Mouse (Mus musculus) megakaryocyte, embryonic 14.5 days (primary cell): ENCODE data around the gene Foxb1.

Experiments used
- FLI1 ChIP-seq: IDR thresholded peaks from 2 replicates; pipeline ENCODE4 v1.6.1; 2012; ENCODE audit warnings: low read length, inconsistent platforms, mixed read lengths
- GATA1 ChIP-seq: IDR thresholded peaks from 3 replicates; pipeline ENCODE4 v1.6.1; 2012; ENCODE audit warnings: mixed read lengths, low read length, inconsistent platforms, borderline replicate concordance

DNA sequence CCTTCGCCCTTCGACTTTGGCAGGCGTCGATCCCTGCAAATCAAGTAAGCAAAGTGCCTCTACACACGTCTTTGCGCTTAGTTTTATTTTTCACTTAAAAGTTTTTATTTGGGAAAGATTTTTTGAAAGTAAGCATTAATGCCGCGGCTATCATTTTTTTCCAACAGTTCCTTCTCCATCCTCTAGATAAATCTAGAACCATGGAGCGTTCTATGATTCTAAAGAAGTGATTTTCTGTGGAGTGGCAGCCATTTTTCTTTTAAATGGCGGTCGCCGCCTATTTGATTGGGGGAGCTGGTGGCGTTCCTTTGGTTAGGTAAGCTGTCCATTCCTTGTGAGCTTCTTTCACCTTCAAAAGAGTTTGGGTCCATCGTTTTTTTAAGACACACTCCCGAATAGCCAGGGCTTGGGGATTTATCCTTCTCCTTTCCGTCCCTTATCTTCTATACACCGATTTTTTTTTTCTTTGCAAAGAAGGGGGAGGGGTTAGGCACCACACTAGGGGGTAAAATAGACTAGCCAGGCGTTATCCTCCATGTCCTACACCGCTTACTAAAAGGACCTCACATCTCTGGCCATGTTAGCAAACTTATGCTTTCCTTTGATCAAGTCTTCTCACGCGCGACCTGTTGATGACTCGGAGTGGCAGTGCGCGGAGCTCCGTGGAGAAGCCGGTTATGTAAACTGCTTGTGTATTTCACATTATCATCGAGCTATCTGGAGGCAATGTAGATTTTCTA lies 7.6 kb upstream of the Foxb1 start:
- TF ChIP-seq FLI1: no peak
- no peak for TF ChIP-seq GATA1
